Mouse (Mus musculus) limb, embryonic 14.5 days (tissue): ENCODE data around the gene Nfix. TPM values are rescaled to one million over a fixed set of nuclear protein-coding genes. Genes with fewer than 3 reads are reported as not detected.
"Not testable (repeated sequence)": the region's sequence is repeated elsewhere in the genome, so short reads cannot be mapped to it uniquely, and the experiment has no call there.

ENCODE experiments used
- ATAC-seq: fragments of 200-750 bp; cut with Nextera tagmentation; 2 replicates; pipeline ENCODE4 v1.8.0; 2017; ENCODE audit warnings: low read depth, moderate number of reproducible peaks, moderate TSS enrichment; ENCODE audit not compliant: low FRiP score
- DNase-seq: peaks from one replicate; pipeline ENCODE4 v3.0.0-alpha.2; 2015; ENCODE audit warnings: low spot score
- H3K27ac ChIP-seq: fragments of 300-500 bp; sonication (generic); replicated peaks from 2 replicates; pipeline ENCODE4 v1.5.1; 2014; ENCODE audit warnings: low read depth, mild to moderate bottlenecking, low read length, moderate library complexity, mixed read lengths
- H3K27me3 ChIP-seq: fragments of 300-500 bp; sonication (generic); 2 replicates; pipeline ENCODE4 v1.6.1; 2014; ENCODE audit warnings: low read length, mixed read lengths; ENCODE audit not compliant: control insufficient read depth, insufficient read depth
- H3K36me3 ChIP-seq: fragments of 300-500 bp; sonication (generic); 2 replicates; pipeline ENCODE4 v1.6.1; 2014; ENCODE audit warnings: mild to moderate bottlenecking, low read length, moderate library complexity, mixed read lengths; ENCODE audit not compliant: control insufficient read depth, insufficient read depth
- H3K4me1 ChIP-seq: fragments of 300-500 bp; sonication (generic); 2 replicates; pipeline ENCODE4 v1.6.1; 2014; ENCODE audit warnings: antibody characterized with exemption, low read length, mixed read lengths; ENCODE audit not compliant: control insufficient read depth, insufficient read depth
- H3K4me2 ChIP-seq: fragments of 300-500 bp; sonication (generic); replicated peaks from 2 replicates; pipeline ENCODE4 v1.6.1; 2014; ENCODE audit warnings: low read depth, mild to moderate bottlenecking, low read length, moderate library complexity; ENCODE audit not compliant: severe bottlenecking
- H3K4me3 ChIP-seq: fragments of 300-500 bp; sonication (generic); replicated peaks from 2 replicates; pipeline ENCODE4 v1.5.1; 2014; ENCODE audit warnings: low read length
- H3K9ac ChIP-seq: fragments of 300-500 bp; sonication (generic); 2 replicates; pipeline ENCODE4 v1.6.1; 2014; ENCODE audit warnings: mild to moderate bottlenecking, low read depth, low read length, moderate library complexity; ENCODE audit not compliant: severe bottlenecking
- H3K9me3 ChIP-seq: fragments of 300-500 bp; sonication (generic); 2 replicates; pipeline ENCODE4 v1.6.1; 2016; ENCODE audit warnings: low read length; ENCODE audit not compliant: control insufficient read depth
- POLR2A ChIP-seq: fragments of 200-500 bp; IDR thresholded peaks from 2 replicates; pipeline ENCODE4 v1.8.0; 2012; ENCODE audit warnings: inconsistent platforms, mild to moderate bottlenecking, moderate library complexity, borderline replicate concordance; ENCODE audit not compliant: insufficient read depth, insufficient read length; ENCODE audit errors: extremely low read depth
- WGBS: fragments of 180-500 bp; shearing (Covaris S2); extraction: QIAGEN DNeasy Blood & Tissue Kit; methylation state at CpG from one replicate; pipeline ENCODE4 v1.1.7; 2014; 5-methylcytosine and 5-hydroxymethylcytosine counted together
- polyA plus RNA-seq, 2 experiments: library from polyadenylated mRNA; depleted of rRNA in 1 of 2; stranded (reverse) in 1 of 2; unstranded in 1 of 2; fragments of >200 nt; fragmentation: Nextera tagmentation in 1 of 2; extraction: Ambion mirVana in 1 of 2; gene quantifications; 2 replicates each; pipeline versions ENCODE4 v1.2.1 to v1.2.3; 2012 to 2014

Gene Nfix
- polyA plus RNA-seq, 2 experiments, result 81.2 to 100 TPM

- Histone ChIP-seq H3K9ac (no peak overlapping the region), H3K4me1 (no peaks in the 10 kb centered on the region), H3K36me3 (peaks cover 48% of the 10 kb centered on the region), H3K27me3 (no peaks in the 10 kb centered on the region), H3K4me2 (no peak overlapping the region), H3K9me3 (no peaks in the 10 kb centered on the region), H3K27ac (no peak overlapping the region), H3K4me3 (no peak overlapping the region)
- TF ChIP-seq POLR2A, result no peak
- ATAC-seq, result no peak
- no peak for DNase-seq
- WGBS, result 93% methylated on average over 5 of the region's 5 CpGs
Observed at GRCm38 (mm10) chr8:84677305-84677704, 122.8 kb downstream of the Nfix start.

- not testable (repeated sequence) for DNase-seq, H3K9me3 ChIP-seq, H3K4me1 ChIP-seq, H3K27ac ChIP-seq, H3K4me3 ChIP-seq, H3K4me2 ChIP-seq, H3K9ac ChIP-seq, ATAC-seq, H3K27me3 ChIP-seq
- WGBS, result 91% methylated on average over 5 of the region's 5 CpGs
- peaks cover 59% of the 10 kb centered on the region for H3K36me3 ChIP-seq
Observed at GRCm38 (mm10) chr8:84670295-84671006, 129.7 kb downstream of the Nfix start.

- no peak for TF ChIP-seq POLR2A
- Histone ChIP-seq H3K9ac (no peak overlapping the region), H3K27me3 (no peaks in the 10 kb centered on the region), H3K4me3 (no peak overlapping the region), H3K4me1 (peaks cover 7% of the 10 kb centered on the region; the same call in 1 of the 2 replicates), H3K27ac (no peak overlapping the region), H3K4me2 (no peak overlapping the region), H3K36me3 (peaks cover 44% of the 10 kb centered on the region), H3K9me3 (no peaks in the 10 kb centered on the region)
- no peak for ATAC-seq
- 84% methylated on average over 6 of the region's 6 CpGs for WGBS
- no peak for DNase-seq
Observed at GRCm38 (mm10) chr8:84668731-84669485, 131.2 kb downstream of the Nfix start.

- H3K4me1 ChIP-seq, result peaks cover 12% of the 10 kb centered on the region
- H3K4me3 ChIP-seq, result no peak overlapping the region
- no peak for ATAC-seq
- no peak overlapping the region for H3K9ac ChIP-seq
- H3K4me2 ChIP-seq, result no peak overlapping the region
- no peaks in the 10 kb centered on the region for H3K9me3 ChIP-seq
- 83% methylated on average over 1 of the region's 1 CpGs for WGBS
- H3K36me3 ChIP-seq, result peaks cover 40% of the 10 kb centered on the region
- TF ChIP-seq POLR2A, result no peak
- no peak for DNase-seq
- no peaks in the 10 kb centered on the region for H3K27me3 ChIP-seq
- no peak overlapping the region for H3K27ac ChIP-seq
Observed at GRCm38 (mm10) chr8:84668081-84668480, 132.1 kb downstream of the Nfix start.

- WGBS, result 2% methylated on average over 14 of the region's 14 CpGs
- Histone ChIP-seq H3K36me3 (peaks cover 17% of the 10 kb centered on the region), H3K27ac (peak overlapping the region; percentile 91), H3K9ac (peak overlapping the region; percentile 70), H3K27me3 (no peaks in the 10 kb centered on the region), H3K4me3 (peak overlapping the region; percentile 66), H3K4me2 (peak overlapping the region; percentile 81), H3K4me1 (peaks cover 20% of the 10 kb centered on the region), H3K9me3 (no peaks in the 10 kb centered on the region)
- ATAC-seq, result peak; percentile 4; the same call in 1 of the 2 replicates
- DNase-seq, result peak; percentile 65
- TF ChIP-seq POLR2A, result no peak
Observed at GRCm38 (mm10) chr8:84665385-84665893, 134.7 kb downstream of the Nfix start.
